Mouse (Mus musculus) embryonic stem cell, embryonic (primary cell): ENCODE data around the gene Ccdc92.

Experiments used
- CTCF ChIA-PET, 4 experiments: fragments of 300-600 bp in 2 of 4; fragments of 350-600 bp in 2 of 4; sonication (Branson Sonifier 250); formaldehyde crosslinking; loops; one replicate each; lab custom pipeline; 2022; ENCODE audit warnings: inconsistent platforms in 2 of 4; lab: Charles Lee
- POLR2A ChIA-PET, 4 experiments: fragments of 300-600 bp in 2 of 4; fragments of 350-600 bp in 2 of 4; sonication (Branson Sonifier 250); formaldehyde crosslinking; loops; one replicate each; lab custom pipeline; 2022; ENCODE audit warnings: antibody characterized with exemption in 4 of 4, inconsistent platforms in 1 of 4; lab: Charles Lee

The Ccdc92 gene

GRCm38 (mm10) chr5:124862013-124862866 lies at the start of gene Ccdc92, which contains the start of gene Zfp664:
Gene Ccdc92 (minus strand): TSS chr5:124862424.
Gene Zfp664 (plus strand): TSS chr5:124862691.
- ChIA-PET CTCF (interaction anchor here in 3 of 4 experiments (0.6 to 1.4 kb wide), 11 partner anchors 9 to 423 kb away, joined by 3 to 6 read pairs (median 3); partner anchors contain the start of gene Kmt5a (in 1 of the 3)), POLR2A (interaction anchor here in 3 of 4 experiments (0.6 to 2.9 kb wide), 13 partner anchors 10 to 534 kb away, joined by 3 to 32 read pairs (median 3); partner anchors contain the start of genes 2810006K23Rik (in 1 of the 3) and Mphosph9 (in 1 of the 3))

- CTCF ChIA-PET, result interaction anchor here (0.5 to 6.3 kb wide), 63 partner anchors 8 to 460 kb away, joined by 3 to 130 read pairs (median 4); partner anchors contain the start of gene Rflna (in 1 of the 4)
- POLR2A ChIA-PET, result interaction anchor here in 3 of 4 experiments (0.5 to 1.2 kb wide), 5 partner anchors 8 to 423 kb away, joined by 3 to 4 read pairs (median 3); no protein-coding TSS in a partner anchor
Observed at GRCm38 (mm10) chr5:124908860-124909259, 46.6 kb upstream of the Ccdc92 start.

GRCm38 (mm10) chr5:124906890-124907289 lies 44.7 kb upstream of the Ccdc92 start:
- CTCF ChIA-PET, result interaction anchor here (0.5 to 6.3 kb wide), 23 partner anchors 15 to 1407 kb away, joined by 3 to 130 read pairs (median 3); no protein-coding TSS in a partner anchor
- POLR2A ChIA-PET, result interaction anchor here (0.6 to 1.2 kb wide), 5 partner anchors 105 to 367 kb away, joined by 3 to 5 read pairs (median 3); no protein-coding TSS in a partner anchor

GRCm38 (mm10) chr5:124903852-124904251 lies 41.6 kb upstream of the Ccdc92 start:
- CTCF ChIA-PET, result interaction anchor here in 2 of 4 experiments (0.6 to 6.3 kb wide), 3 partner anchors 26 to 365 kb away, joined by 3 to 130 read pairs (median 7); no protein-coding TSS in a partner anchor
- POLR2A ChIA-PET, result interaction anchor here in 1 of 4 experiments (0.7 to 0.8 kb wide), 2 partner anchors 41 to 1338 kb away, joined by 3 read pairs; no protein-coding TSS in a partner anchor

- POLR2A ChIA-PET, result interaction anchor here in 1 of 4 experiments (0.7 to 1.5 kb wide), 3 partner anchors 31 to 388 kb away, joined by 3 to 4 read pairs (median 3); no protein-coding TSS in a partner anchor
- CTCF ChIA-PET, result interaction anchor here (0.5 to 8.0 kb wide), 9 partner anchors 29 to 471 kb away, joined by 3 to 122 read pairs (median 3); no protein-coding TSS in a partner anchor
Observed at GRCm38 (mm10) chr5:124902195-124902594, 40.0 kb upstream of the Ccdc92 start.

GRCm38 (mm10) chr5:124901675-124902074 lies 39.5 kb upstream of the Ccdc92 start:
- ChIA-PET CTCF (interaction anchor here in 3 of 4 experiments (0.7 to 8.0 kb wide), 8 partner anchors 9 to 376 kb away, joined by 3 to 122 read pairs (median 4); no protein-coding TSS in a partner anchor), POLR2A (interaction anchor here in 1 of 4 experiments (0.7 to 1.5 kb wide), 3 partner anchors 32 to 388 kb away, joined by 3 to 4 read pairs (median 3); no protein-coding TSS in a partner anchor)

- CTCF ChIA-PET, result interaction anchor here (0.6 to 8.0 kb wide), 31 partner anchors 8 to 379 kb away, joined by 3 to 122 read pairs (median 5); partner anchors contain the start of gene Rflna (in 1 of the 4)
- POLR2A ChIA-PET, result interaction anchor here in 2 of 4 experiments (0.9 to 1.5 kb wide), 2 partner anchors 8 to 114 kb away, joined by 3 to 4 read pairs; no protein-coding TSS in a partner anchor
Observed at GRCm38 (mm10) chr5:124900738-124901490, 38.7 kb upstream of the Ccdc92 start.

- ChIA-PET POLR2A (interaction anchor here (0.6 to 1.0 kb wide), 10 partner anchors 9 to 354 kb away, joined by 3 to 10 read pairs (median 4); partner anchors contain the start of gene Ncor2 (in 1 of the 4)), CTCF (interaction anchor here (0.5 to 8.0 kb wide), 113 partner anchors 8 to 1331 kb away, joined by 3 to 122 read pairs (median 4); partner anchors contain the start of genes Rflna (in 2 of the 4), Atp6v0a2 (in 1 of the 4), Ccdc92 (in 1 of the 4) and Vps37b (in 1 of the 4))
Observed at GRCm38 (mm10) chr5:124899945-124900631, 37.9 kb upstream of the Ccdc92 start.

- ChIA-PET CTCF (interaction anchor here (1.0 to 8.0 kb wide), 5 partner anchors 13 to 374 kb away, joined by 3 to 122 read pairs (median 3); no protein-coding TSS in a partner anchor), POLR2A (interaction anchor here in 2 of 4 experiments (0.6 to 1.3 kb wide), 2 partner anchors 18 to 350 kb away, joined by 3 to 4 read pairs; no protein-coding TSS in a partner anchor)
Observed at GRCm38 (mm10) chr5:124896135-124896534, 33.9 kb upstream of the Ccdc92 start.

- ChIA-PET CTCF (interaction anchor here (0.6 to 1.8 kb wide), 13 partner anchors 8 to 379 kb away, joined by 3 to 11 read pairs (median 3); partner anchors contain the start of gene Dnah10 (in 1 of the 4)), POLR2A (interaction anchor here in 2 of 4 experiments (0.7 to 1.0 kb wide), 2 partner anchors 16 to 39 kb away, joined by 3 to 4 read pairs; no protein-coding TSS in a partner anchor)
Observed at GRCm38 (mm10) chr5:124891921-124892370, 29.7 kb upstream of the Ccdc92 start.

- POLR2A ChIA-PET, result no interaction called here
Observed at GRCm38 (mm10) chr5:124888661-124889060, 26.4 kb upstream of the Ccdc92 start.

GRCm38 (mm10) chr5:124883877-124884276 lies 21.7 kb upstream of the Ccdc92 start:
- ChIA-PET CTCF (no interaction called here), POLR2A (no interaction called here)

More at GRCm38 (mm10) chr5:124888661-124889060, 26.4 kb upstream of the Ccdc92 start:
- CTCF ChIA-PET, result interaction anchor here in 1 of 4 experiments (0.8 kb wide), 1 partner anchor 11 kb away, joined by 4 read pairs; no protein-coding TSS in a partner anchor

- ChIA-PET CTCF (interaction anchor here in 1 of 4 experiments (1.0 to 1.2 kb wide), 2 partner anchors 29 to 105 kb away, joined by 3 read pairs; no protein-coding TSS in a partner anchor), POLR2A (interaction anchor here in 1 of 4 experiments (0.7 kb wide), 1 partner anchor 14 kb away, joined by 3 read pairs; no protein-coding TSS in a partner anchor)
Observed at GRCm38 (mm10) chr5:124879801-124880200, 17.6 kb upstream of the Ccdc92 start.

- ChIA-PET POLR2A (interaction anchor here in 1 of 4 experiments (0.6 to 1.5 kb wide), 2 partner anchors 16 to 489 kb away, joined by 3 to 4 read pairs; no protein-coding TSS in a partner anchor), CTCF (no interaction called here)
Observed at GRCm38 (mm10) chr5:124879251-124879650, 17.0 kb upstream of the Ccdc92 start.

- CTCF ChIA-PET, result interaction anchor here in 3 of 4 experiments (0.6 to 2.0 kb wide), 9 partner anchors 11 to 1810 kb away, joined by 3 to 8 read pairs (median 3); partner anchors contain the start of gene Zfp664 (in 1 of the 3)
Observed at GRCm38 (mm10) chr5:124873890-124874601, 11.8 kb upstream of the Ccdc92 start.

More at GRCm38 (mm10) chr5:124873890-124874601, 11.8 kb upstream of the Ccdc92 start:
- POLR2A ChIA-PET, result interaction anchor here in 2 of 4 experiments (0.9 to 1.7 kb wide), 3 partner anchors 10 to 274 kb away, joined by 3 to 6 read pairs (median 4); no protein-coding TSS in a partner anchor
